Mouse (Mus musculus): ENCODE measurements around the gene Gm21882.
"Not testable (repeated sequence)": the region's sequence is repeated elsewhere in the genome, so short reads cannot be mapped to it uniquely, and the experiment has no call there.

Gm21882 gene

GRCm38 (mm10) chrY:40381423-40381822, at the start of gene Gm21882:
TSS of gene Gm21882 (minus strand) at chrY:40381523.
- in situ Hi-C loops (cut with MseI, MboI) = not testable (repeated sequence)
